Mouse (Mus musculus) heart, adult 2 months (tissue): ENCODE measurements around the gene Lgr4.

Source experiments
- CTCF ChIP-seq: fragments of 200-600 bp; IDR thresholded peaks from 2 replicates; pipeline ENCODE4 v1.8.1; 2022; ENCODE audit warnings: antibody characterized with exemption, mild to moderate bottlenecking, moderate library complexity
- POLR2A ChIP-seq: fragments of 200-500 bp; IDR thresholded peaks from 2 replicates; pipeline ENCODE4 v1.6.1; 2011; ENCODE audit warnings: mild to moderate bottlenecking, low read depth, low read length, control low read depth; ENCODE audit not compliant: insufficient read depth

DNA sequence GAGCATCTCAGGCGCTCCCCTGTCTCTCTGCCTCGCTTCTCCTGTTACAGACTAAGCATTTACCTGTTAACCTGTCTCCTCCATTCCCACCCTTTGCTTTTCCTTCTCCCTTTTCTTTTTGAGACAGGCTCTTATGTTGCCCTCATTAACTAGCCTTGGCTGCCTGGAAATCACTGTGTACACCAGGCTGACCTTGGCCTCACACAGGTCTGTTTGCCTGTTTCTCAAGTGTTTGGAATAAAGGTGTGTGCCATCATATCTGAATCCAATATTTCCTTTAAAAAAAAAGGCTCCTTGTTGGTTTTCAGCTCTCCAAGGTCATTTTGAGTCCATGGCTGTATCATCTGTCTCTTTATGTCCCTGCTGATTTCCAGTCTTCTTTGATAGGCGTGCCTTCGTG, 9.5 kb downstream of the Lgr4 start:
- TF ChIP-seq CTCF (no peak), POLR2A (no peak)
